Comparison of ENCODE assay signal across 11 mouse cellular contexts in genomic region chr17:42885091-42885501, GRCm38 (mm10). TPM values are rescaled to one million over a fixed set of nuclear protein-coding genes. Genes with fewer than 3 reads are reported as not detected.
A peak's percentile ranks its signal among the peaks of the same experiment; 100 is the strongest.
DNase-seq lines count a peak whose midpoint lies in the region; ATAC-seq and TF ChIP-seq lines count a peak whose summit lies in the region.
"Had no signal": no experiment of that assay in that cellular context is flagged by ENCODE, and none has a peak within 500 bp of the region (broad histone marks: within the 10 kb centered on the region; RNA-seq: fewer than 3 reads in every experiment).

No protein-coding gene starts in this region.

- no peaks in the 10 kb centered on the region for H3K9me3 ChIP-seq in E14TG2a.4 (ENCODE audit: low read length)
- H3K9me3 ChIP-seq in heart, postnatal 0 days (replicated peaks; ENCODE audit: control insufficient read depth, low read length) = 0 out of 2 replicates have a peak, but pooled peaks cover 3% of the 10 kb centered on the region
- H3K9me3 ChIP-seq in lung, embryonic 16.5 days (ENCODE audit: control insufficient read depth, low read length) = no peaks in the 10 kb centered on the region
- no peaks in the 10 kb centered on the region for H3K9me3 ChIP-seq in forebrain, postnatal 0 days (ENCODE audit: low read length)
- no peaks in the 10 kb centered on the region for H3K9me3 ChIP-seq in hindbrain, embryonic 12.5 days (replicated peaks)

- 33% methylated on average over 7 of the region's 7 CpGs for WGBS in heart, adult 2 months
- WGBS in heart, postnatal 0 days = 35% methylated on average over 7 of the region's 7 CpGs
- WGBS in lung, embryonic 16.5 days = 30% methylated on average over 7 of the region's 7 CpGs
- 73% methylated on average over 7 of the region's 7 CpGs for WGBS in forebrain, postnatal 0 days
- 69% methylated on average over 7 of the region's 7 CpGs for WGBS in hindbrain, embryonic 12.5 days

- H3K79me2 ChIP-seq in heart, adult 2 months (replicated peaks; ENCODE audit: control insufficient read depth, insufficient read depth, low read length) = no peaks in the 10 kb centered on the region

- no peak overlapping the region for H3K4me3 ChIP-seq in heart, adult 2 months
- H3K4me3 ChIP-seq in E14TG2a.4 (replicated peaks; ENCODE audit: low read length) = peak overlapping the region; percentile 23; the same call in 1 of the 2 replicates
- H3K4me3 ChIP-seq in heart, postnatal 0 days (ENCODE audit: low read depth, low read length) = no peak overlapping the region
- H3K4me3 ChIP-seq in lung, embryonic 16.5 days (ENCODE audit: low read length) = peak overlapping the region; percentile 2; the same call in 1 of the 2 replicates
- no peak overlapping the region for H3K4me3 ChIP-seq in forebrain, postnatal 0 days (ENCODE audit: low read depth, low read length)
- no peak overlapping the region for H3K4me3 ChIP-seq in hindbrain, embryonic 12.5 days

- TF ChIP-seq EP300 in heart, adult 2 months (IDR thresholded peaks at IDR 0.05; ENCODE audit: insufficient read depth, low read depth, low read length) = no peak
- TF ChIP-seq EP300 in heart, postnatal 0 days (IDR thresholded peaks at IDR 0.05; ENCODE audit: low read depth) = no peak

- H3K36me3 ChIP-seq in heart, adult 2 months (ENCODE audit: control insufficient read depth, insufficient read depth, low read length) = no peaks in the 10 kb centered on the region
- H3K36me3 ChIP-seq in E14TG2a.4 (ENCODE audit: insufficient read depth, low read length) = no peaks in the 10 kb centered on the region
- H3K36me3 ChIP-seq in heart, postnatal 0 days (replicated peaks; ENCODE audit: control insufficient read depth, insufficient read depth, low read length) = no peaks in the 10 kb centered on the region
- H3K36me3 ChIP-seq in lung, embryonic 16.5 days (ENCODE audit: control insufficient read depth, insufficient read depth, low read length) = no peaks in the 10 kb centered on the region
- no peaks in the 10 kb centered on the region for H3K36me3 ChIP-seq in forebrain, postnatal 0 days (ENCODE audit: insufficient read depth)
- H3K36me3 ChIP-seq in hindbrain, embryonic 12.5 days = no peaks in the 10 kb centered on the region

- H3K27ac ChIP-seq in heart, adult 2 months = no peak overlapping the region
- H3K27ac ChIP-seq in heart, postnatal 0 days (ENCODE audit: low read depth) = peak overlapping the region; percentile 60
- H3K27ac ChIP-seq in lung, embryonic 16.5 days (ENCODE audit: low read length) = peak overlapping the region; percentile 72
- H3K27ac ChIP-seq in forebrain, postnatal 0 days (ENCODE audit: low read depth, low read length) = no peak overlapping the region
- no peak overlapping the region for H3K27ac ChIP-seq in hindbrain, embryonic 12.5 days

- intact Hi-C loops in heart, adult 2 months (cut with DNase I) = no loop called here
- intact Hi-C loops in gastrocnemius, postnatal 14 days (cut with DNase I; ENCODE audit: low total_unique reads) = no loop called here

- ATAC-seq in heart, postnatal 0 days (ENCODE audit: insufficient read depth, low read depth) = peak; percentile 62
- ATAC-seq in lung, embryonic 16.5 days (ENCODE audit: low read depth) = peak; percentile 79
- ATAC-seq in forebrain, postnatal 0 days = no peak
- ATAC-seq in hindbrain, embryonic 12.5 days (ENCODE audit: low FRiP score) = no peak

- no peaks in the 10 kb centered on the region for H3K27me3 ChIP-seq in heart, adult 2 months (ENCODE audit: control insufficient read depth, insufficient read depth, low read length)
- H3K27me3 ChIP-seq in E14TG2a.4 (ENCODE audit: insufficient read depth, low read length) = no peaks in the 10 kb centered on the region
- no peaks in the 10 kb centered on the region for H3K27me3 ChIP-seq in heart, postnatal 0 days (ENCODE audit: control insufficient read depth, insufficient read depth, low read length)
- no peaks in the 10 kb centered on the region for H3K27me3 ChIP-seq in lung, embryonic 16.5 days (ENCODE audit: control insufficient read depth, insufficient read depth, low read depth, low read length)
- no peaks in the 10 kb centered on the region for H3K27me3 ChIP-seq in forebrain, postnatal 0 days (ENCODE audit: insufficient read depth, low read length)
- H3K27me3 ChIP-seq in hindbrain, embryonic 12.5 days = no peaks in the 10 kb centered on the region

- TF ChIP-seq POLR2A in heart, adult 2 months (IDR thresholded peaks at IDR 0.05; ENCODE audit: insufficient read depth, low read depth, low read length) = no peak

- H3K9ac ChIP-seq in heart, adult 2 months (ENCODE audit: low read depth, low read length) = 0 out of 2 replicates have a peak overlapping the region, but pooled peaks have one; percentile 15
- no peak overlapping the region for H3K9ac ChIP-seq in heart, postnatal 0 days (replicated peaks; ENCODE audit: low read depth, low read length)
- no peak overlapping the region for H3K9ac ChIP-seq in lung, embryonic 16.5 days (ENCODE audit: low read length)
- no peak overlapping the region for H3K9ac ChIP-seq in forebrain, postnatal 0 days
- H3K9ac ChIP-seq in hindbrain, embryonic 12.5 days = no peak overlapping the region

- no peak for DNase-seq in heart, adult 2 months
- no peak for DNase-seq in heart, postnatal 4 days
- DNase-seq in heart, postnatal 0 days (ENCODE audit: low spot score) = peak; percentile 36
- no peak for DNase-seq in forebrain, postnatal 0 days
- no peak for DNase-seq in gastrocnemius, postnatal 14 days
- DNase-seq: gastrocnemius, postnatal 10 days; midbrain, embryonic 14.5 days; spleen, adult 18-20 months had no signal

- no peak for TF ChIP-seq CTCF in heart, adult 2 months (IDR thresholded peaks at IDR 0.05)
- TF ChIP-seq CTCF in E14TG2a.4 (conservative IDR thresholded peaks at IDR 0.05; ENCODE audit: low read length) = no peak
- no peak for TF ChIP-seq CTCF in heart, postnatal 0 days (IDR thresholded peaks at IDR 0.05; ENCODE audit: low read depth)
- no peak for TF ChIP-seq CTCF in forebrain, postnatal 0 days (IDR thresholded peaks at IDR 0.05; ENCODE audit: low read depth)

- peaks cover 4% of the 10 kb centered on the region for H3K4me1 ChIP-seq in heart, adult 2 months (ENCODE audit: control insufficient read depth, insufficient read depth, low read length)
- peaks cover 24% of the 10 kb centered on the region for H3K4me1 ChIP-seq in E14TG2a.4 (replicated peaks; ENCODE audit: low read depth, low read length)
- peaks cover 20% of the 10 kb centered on the region for H3K4me1 ChIP-seq in heart, postnatal 0 days (ENCODE audit: control insufficient read depth, insufficient read depth)
- peaks cover 15% of the 10 kb centered on the region for H3K4me1 ChIP-seq in lung, embryonic 16.5 days (replicated peaks; ENCODE audit: control insufficient read depth, insufficient read depth, low read length)
- no peaks in the 10 kb centered on the region for H3K4me1 ChIP-seq in forebrain, postnatal 0 days (ENCODE audit: insufficient read depth)
- H3K4me1 ChIP-seq in hindbrain, embryonic 12.5 days = no peaks in the 10 kb centered on the region

- H3K4me2 ChIP-seq in heart, postnatal 0 days (ENCODE audit: low read depth, low read length) = peak overlapping the region; percentile 26; the same call in 1 of the 2 replicates
- H3K4me2 ChIP-seq in lung, embryonic 16.5 days (ENCODE audit: low read depth, low read length) = peak overlapping the region; percentile 45
- H3K4me2 ChIP-seq in forebrain, postnatal 0 days (ENCODE audit: low read depth) = no peak overlapping the region
- no peak overlapping the region for H3K4me2 ChIP-seq in hindbrain, embryonic 12.5 days (replicated peaks)

RNA-seq across cellular contexts. Expression of gene Cd2ap, which starts 8.6 kb away (rescaled TPM):
- 10 to 100 TPM; 16.9 to 17.8 TPM for total RNA-seq in heart, adult 2 months (2021)
- 5.0 and 9.7 TPM in 2 replicates for polyA plus RNA-seq in heart, adult 2 months (2012; rRNA removed)
- total RNA-seq in heart, postnatal 4 days (2021) = 10 to 100 TPM; 36.3 to 39.1 TPM
- total RNA-seq in heart, postnatal 0 days (2014; rRNA removed; ENCODE audit: low replicate concordance) = 20.2 and 24.3 TPM in 2 replicates
- polyA plus RNA-seq in heart, postnatal 0 days (2015; fragmentation: Nextera tagmentation; extraction: Ambion mirVana) = 11.2 and 11.6 TPM in 2 replicates
- 24.2 TPM in 2 replicates for polyA plus RNA-seq in lung, embryonic 16.5 days (2015; fragmentation: Nextera tagmentation; extraction: Ambion mirVana)
- total RNA-seq in forebrain, postnatal 0 days (2014; rRNA removed) = 16.3 and 21.7 TPM in 2 replicates
- 2.7 and 5.3 TPM in 2 replicates for polyA plus RNA-seq in forebrain, postnatal 0 days (2015; fragmentation: Nextera tagmentation; extraction: Ambion mirVana)
- 10 to 100 TPM; 18.0 to 20.7 TPM for total RNA-seq in gastrocnemius, postnatal 14 days (2021)
- 14.8 and 16.2 TPM in 2 replicates for polyA plus RNA-seq in hindbrain, embryonic 12.5 days (2016; fragmentation: Nextera tagmentation; extraction: Ambion mirVana)

Comparison
In these comparisons a context has a peak if more than half of its experiments do, and no peak if none do; other contexts are left out.
1. H3K27ac ChIP-seq: peak in heart, postnatal 0 days (single experiment) and lung, embryonic 16.5 days (single experiment); none in heart, adult 2 months (single experiment), forebrain, postnatal 0 days (single experiment) and hindbrain, embryonic 12.5 days (single experiment).
2. H3K4me3 ChIP-seq: peak in E14TG2a.4 (single experiment) and lung, embryonic 16.5 days (single experiment); none in heart, adult 2 months (single experiment), heart, postnatal 0 days (single experiment), forebrain, postnatal 0 days (single experiment) and hindbrain, embryonic 12.5 days (single experiment).
3. ATAC-seq: peak in heart, postnatal 0 days (single experiment) and lung, embryonic 16.5 days (single experiment); none in forebrain, postnatal 0 days (single experiment) and hindbrain, embryonic 12.5 days (single experiment).
4. H3K4me2 ChIP-seq: peak in heart, postnatal 0 days (single experiment) and lung, embryonic 16.5 days (single experiment); none in forebrain, postnatal 0 days (single experiment) and hindbrain, embryonic 12.5 days (single experiment).